Mouse (Mus musculus): ENCODE data around the gene Acnat2.

DNA sequence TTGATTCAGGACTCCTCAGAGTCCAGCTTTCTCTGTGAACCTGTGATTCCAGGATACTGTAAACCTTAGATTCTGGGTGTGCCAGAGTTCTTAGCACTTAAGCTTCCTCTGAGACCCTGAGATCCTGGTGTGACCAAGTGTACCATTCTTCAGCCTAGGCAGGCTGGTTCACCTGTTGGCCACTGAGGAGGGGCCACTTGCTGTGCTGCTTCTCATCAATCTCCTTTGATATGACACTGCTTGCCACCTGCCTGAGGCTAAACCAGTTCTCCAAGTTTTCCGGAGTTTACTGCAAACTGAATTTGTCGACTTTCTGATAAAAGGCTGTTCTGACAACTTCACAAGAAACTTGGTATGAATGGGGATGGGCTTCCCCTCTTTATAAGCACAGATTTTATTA lies 50.9 kb downstream of the Acnat2 start:
- TF ChIP-seq CTCF (IDR thresholded peaks at IDR 0.05; ENCODE audit: borderline replicate concordance, insufficient read depth, low read length) (no peak), POLR2A (IDR thresholded peaks at IDR 0.05; ENCODE audit: low read depth, low read length) (no peak)
